Mouse (Mus musculus) C2C12 (cell line): ENCODE results near the gene Gm10563. TPM values are rescaled to one million over a fixed set of nuclear protein-coding genes. Genes with fewer than 3 reads are reported as not detected.
"Not testable (repeated sequence)": the region's sequence is repeated elsewhere in the genome, so short reads cannot be mapped to it uniquely, and the experiment has no call there.

ENCODE experiments used
- H3K27me3 ChIP-seq: one replicate; pipeline ENCODE4 v1.6.1; 2011; ENCODE audit not compliant: control insufficient read depth, insufficient read depth, insufficient read length
- H3K36me3 ChIP-seq: one replicate; pipeline ENCODE4 v1.6.1; 2011; ENCODE audit not compliant: control insufficient read depth, insufficient read depth
- H3K4me3 ChIP-seq: one replicate; pipeline ENCODE4 v1.5.1; 2011; ENCODE audit warnings: mild to moderate bottlenecking, control low read depth; ENCODE audit not compliant: poor library complexity, insufficient read depth, severe bottlenecking
- H3K79me2 ChIP-seq: one replicate; pipeline ENCODE4 v1.6.1; 2011; ENCODE audit not compliant: control insufficient read depth, insufficient read depth
- H3K79me3 ChIP-seq: one replicate; pipeline ENCODE4 v1.6.1; 2011; ENCODE audit warnings: low read depth, control low read depth
- H3ac ChIP-seq: one replicate; pipeline ENCODE3; 2011; ENCODE audit warnings: low read depth; ENCODE audit not compliant: control insufficient read depth, insufficient read length
- CEBPB ChIP-seq: IDR thresholded peaks from one replicate; pipeline ENCODE4 v1.6.1; 2011; ENCODE audit warnings: low read depth, mild to moderate bottlenecking, control low read depth, moderate library complexity
- CTCF ChIP-seq: IDR thresholded peaks from one replicate; pipeline ENCODE4 v1.5.1; 2011; ENCODE audit not compliant: control insufficient read depth, insufficient read depth, insufficient read length
- FOSL1 ChIP-seq: IDR thresholded peaks from one replicate; pipeline ENCODE4 v1.8.0; 2011; ENCODE audit warnings: mild to moderate bottlenecking, low read length; ENCODE audit not compliant: poor library complexity, insufficient read depth, severe bottlenecking
- MAX ChIP-seq: IDR thresholded peaks from one replicate; pipeline ENCODE4 v1.6.1; 2011; ENCODE audit warnings: mild to moderate bottlenecking, control low read depth
- MYOD1 ChIP-seq: IDR thresholded peaks from one replicate; pipeline ENCODE4 v1.6.1; 2011; ENCODE audit warnings: low read depth; ENCODE audit not compliant: control insufficient read depth, insufficient read length
- MYOG ChIP-seq: IDR thresholded peaks from one replicate; pipeline ENCODE4 v1.6.1; 2011; ENCODE audit not compliant: control insufficient read depth, insufficient read length; ENCODE audit errors: extremely low read depth
- USF1 ChIP-seq: IDR thresholded peaks from one replicate; pipeline ENCODE4 v1.6.1; 2011; ENCODE audit warnings: low read depth, mild to moderate bottlenecking, control low read depth, moderate library complexity
- long read RNA-seq, 2 experiments: library from polyadenylated mRNA; unstranded; transcript quantifications; one replicate each; pipeline ENCODE4 v2.0.0; 2019 to 2020
- polyA plus RNA-seq: library from polyadenylated mRNA; unstranded; fragments of >200 nt; fragmentation: generic; extraction: Trizol; gene quantifications from one replicate; pipeline ENCODE4 v1.2.1, GENCODE M21; 2012; ENCODE audit warnings: missing spikeins

Gm10563 gene
- polyA plus RNA-seq: not detected
- long read RNA-seq, experiment 1, partial matches to known transcripts: 0 of 2 reads
- long read RNA-seq, experiment 1, other reads (novel, unspliced or antisense): 2 of 2 reads
- long read RNA-seq, experiment 2, partial matches to known transcripts: 0 of 1 reads
- long read RNA-seq, experiment 2, other reads (novel, unspliced or antisense): 1 of 1 reads

DNA sequence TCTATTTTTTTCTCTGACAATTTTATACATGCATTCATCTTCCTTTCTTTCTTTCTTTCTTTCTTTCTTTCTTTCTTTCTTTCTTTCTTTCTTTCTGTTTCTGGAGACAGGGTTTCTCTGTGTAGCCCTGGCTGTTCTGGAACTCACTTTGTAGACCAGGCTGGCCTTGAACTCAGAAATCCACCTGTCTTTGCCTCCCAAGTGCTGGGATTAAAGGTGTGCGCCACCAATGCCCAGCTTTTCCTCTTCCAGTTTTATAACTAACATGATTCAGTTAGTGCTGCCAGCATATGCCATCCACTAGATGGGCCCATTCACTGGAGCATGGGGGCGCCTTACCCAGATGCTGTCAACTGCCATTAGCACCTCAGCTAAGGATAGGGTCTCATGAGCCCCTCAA lies at the start of gene Gm10563:
Gene Gm10563 (minus strand): TSS at position 101 of the 400 bp plus-strand sequence.
- H3K4me3 ChIP-seq, H3K79me3 ChIP-seq, H3ac ChIP-seq, H3K27me3 ChIP-seq, H3K79me2 ChIP-seq: not testable (repeated sequence)
- H3K36me3 ChIP-seq: peaks cover 88% of the 10 kb centered on the region

- no peaks in the 10 kb centered on the region for H3K79me3 ChIP-seq
- H3K79me2 ChIP-seq: no peaks in the 10 kb centered on the region
- TF ChIP-seq USF1 (no peak), MAX (peak; percentile 85), CTCF (no peak)
- H3K27me3 ChIP-seq: no peaks in the 10 kb centered on the region
- H3K4me3 ChIP-seq: peak overlapping the region; percentile 37
- H3K36me3 ChIP-seq: no peaks in the 10 kb centered on the region
- peak overlapping the region; percentile 73 for H3ac ChIP-seq
These were observed 49.5 kb upstream of the Gm10563 start for GRCm38 (mm10) chr4:155694482-155695401.

DNA sequence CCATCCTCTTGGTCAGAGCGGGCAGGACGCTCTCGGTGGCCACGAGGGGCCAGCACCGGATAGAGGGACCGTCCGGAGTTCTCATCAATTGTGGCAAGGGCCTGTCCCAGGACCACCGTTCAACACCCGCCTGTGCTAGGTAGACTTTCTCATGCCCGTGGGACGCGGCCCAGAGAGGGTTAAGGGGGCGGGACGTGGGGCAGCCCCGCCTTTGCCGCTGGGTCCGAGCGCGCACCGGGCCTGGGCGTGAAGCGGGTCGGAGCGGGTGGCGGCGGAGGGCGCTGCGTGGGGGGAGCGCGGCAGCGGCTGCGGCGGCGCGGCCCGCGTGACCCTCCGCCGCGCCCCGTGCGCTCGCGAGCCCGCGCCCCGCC lies 48.9 kb upstream of the Gm10563 start, which contains the start of gene Fndc10:
Gene Fndc10 (plus strand): TSS at position 232 of the 371 bp plus-strand sequence.
- Histone ChIP-seq H3ac (peak within 1 kb of the TSS; percentile 73), H3K27me3 (no peaks in the 10 kb centered on the region), H3K79me2 (no peaks in the 10 kb centered on the region), H3K36me3 (no peaks in the 10 kb centered on the region), H3K79me3 (no peaks in the 10 kb centered on the region), H3K4me3 (peak within 1 kb of the TSS; percentile 37)
- TF ChIP-seq USF1: no peak
- TF ChIP-seq CTCF: no peak
- TF ChIP-seq FOSL1: no peak
- no peak for TF ChIP-seq MAX
- TF ChIP-seq CEBPB: no peak
- TF ChIP-seq MYOG: no peak
- TF ChIP-seq MYOD1: no peak

DNA sequence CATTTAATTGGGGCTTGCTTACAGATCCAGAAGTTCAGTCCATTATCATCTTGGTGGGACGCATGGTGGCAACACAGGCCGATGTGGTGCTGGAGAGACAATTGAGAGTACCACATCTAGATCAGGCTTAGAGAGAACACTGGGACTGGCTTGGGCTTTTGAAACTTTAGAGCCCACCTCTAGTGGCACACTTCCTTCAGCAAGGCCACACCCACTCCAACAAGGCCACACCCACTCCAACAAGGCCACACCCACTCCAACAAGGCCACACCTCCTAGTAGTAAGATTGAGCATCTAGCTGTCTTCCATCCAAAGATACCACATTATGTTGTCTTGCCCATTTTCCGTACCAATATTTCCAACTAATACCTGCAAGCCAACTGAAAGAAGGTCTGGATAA lies 47.2 kb upstream of the Gm10563 start:
- no peak for TF ChIP-seq MYOD1
- no peak for TF ChIP-seq CTCF
- TF ChIP-seq USF1: no peak
- no peak for TF ChIP-seq FOSL1
- H3K79me3 ChIP-seq: no peaks in the 10 kb centered on the region
- H3K4me3 ChIP-seq: no peak overlapping the region
- H3K79me2 ChIP-seq: no peaks in the 10 kb centered on the region
- no peaks in the 10 kb centered on the region for H3K27me3 ChIP-seq
- no peaks in the 10 kb centered on the region for H3K36me3 ChIP-seq
- H3ac ChIP-seq: no peak overlapping the region

DNA sequence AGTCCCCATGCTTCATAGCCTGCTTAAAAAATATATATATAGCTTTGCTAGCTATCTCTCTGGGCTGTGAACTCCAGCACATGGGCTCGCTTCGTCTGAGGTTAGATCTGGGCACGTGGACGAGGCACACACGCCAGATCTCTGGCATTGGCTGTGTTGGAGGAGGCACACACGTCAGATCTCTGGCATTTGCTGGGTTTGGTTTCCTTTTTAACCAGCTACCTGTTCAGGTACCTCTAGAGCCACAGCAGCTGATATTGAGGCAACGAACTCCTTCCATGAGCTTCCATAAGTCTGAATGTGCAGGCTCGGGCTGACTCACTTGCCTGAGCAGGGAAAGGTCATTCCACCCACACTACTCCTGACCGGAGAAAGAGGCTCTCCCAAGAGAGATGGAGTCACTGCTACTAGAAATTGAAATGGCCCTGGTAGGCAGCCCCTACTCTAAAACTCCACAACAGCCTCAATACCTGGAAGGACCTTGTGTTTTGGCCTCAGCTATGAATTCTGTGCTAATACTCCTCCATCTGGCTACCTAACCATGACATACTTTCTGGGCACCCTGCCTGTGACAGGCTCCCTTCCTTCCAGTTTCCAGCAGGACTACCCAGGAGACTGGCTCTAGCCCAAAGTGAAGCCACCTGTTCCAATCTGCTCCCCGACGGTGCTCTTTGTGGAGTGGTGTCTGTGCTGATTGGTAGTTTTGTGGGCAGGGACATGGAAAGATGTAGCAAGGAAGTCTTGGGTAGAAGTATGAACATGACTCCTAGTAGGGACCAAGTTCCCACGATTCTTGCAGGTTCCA lies 45.6 kb upstream of the Gm10563 start:
- no peaks in the 10 kb centered on the region for H3K36me3 ChIP-seq
- H3K27me3 ChIP-seq: peaks cover 5% of the 10 kb centered on the region
- H3ac ChIP-seq: no peak overlapping the region
- H3K4me3 ChIP-seq: no peak overlapping the region
- TF ChIP-seq MAX (no peak), MYOD1 (no peak), CEBPB (no peak), CTCF (no peak), USF1 (no peak), MYOG (no peak), FOSL1 (no peak)
- no peaks in the 10 kb centered on the region for H3K79me3 ChIP-seq
- H3K79me2 ChIP-seq: no peaks in the 10 kb centered on the region

- not testable (repeated sequence) for H3K27me3 ChIP-seq, H3ac ChIP-seq, H3K79me2 ChIP-seq, H3K4me3 ChIP-seq, H3K79me3 ChIP-seq, H3K36me3 ChIP-seq
These were observed 42.6 kb upstream of the Gm10563 start for GRCm38 (mm10) chr4:155687764-155688163.

GRCm38 (mm10) chr4:155683670-155684277 lies 38.6 kb upstream of the Gm10563 start:
- not testable (repeated sequence) for H3K79me2 ChIP-seq, H3K36me3 ChIP-seq, H3K4me3 ChIP-seq, H3K79me3 ChIP-seq, H3ac ChIP-seq, H3K27me3 ChIP-seq
